Mouse (Mus musculus): Measurements from ENCODE around the gene Runx1. TPM values are rescaled to one million over a fixed set of nuclear protein-coding genes. Genes with fewer than 3 reads are reported as not detected.

Runx1 gene
- polyA plus RNA-seq, 1 experiment from 2014 or later = 4.9 TPM

GRCm38 (mm10) chr16:92856779-92857178 is 30.8 kb upstream of the Runx1 start:
- Histone ChIP-seq H3K9ac (replicated peaks) (no peak overlapping the region), H3K4me3 (replicated peaks) (no peak overlapping the region), H3K27me3 (no peaks in the 10 kb centered on the region; the same call in 1 of the 2 replicates), H3K4me1 (replicated peaks) (no peaks in the 10 kb centered on the region), H3K27ac (no peak overlapping the region), H3K9me3 (no peaks in the 10 kb centered on the region), H3K4me2 (no peak overlapping the region), H3K36me3 (no peaks in the 10 kb centered on the region)
- 42% methylated on average over 3 of the region's 3 CpGs for WGBS
- no peak for ATAC-seq (ENCODE audit: insufficient number of reproducible peaks, insufficient read depth, low FRiP score, low TSS enrichment, low read depth)

- no peaks in the 10 kb centered on the region for H3K9me3 ChIP-seq
- H3K4me2 ChIP-seq = no peak overlapping the region
- H3K36me3 ChIP-seq = no peaks in the 10 kb centered on the region
- no peaks in the 10 kb centered on the region for H3K27me3 ChIP-seq
- 92% methylated on average over 6 of the region's 6 CpGs for WGBS
- ATAC-seq (ENCODE audit: insufficient number of reproducible peaks, insufficient read depth, low FRiP score, low TSS enrichment, low read depth) = no peak
- H3K4me3 ChIP-seq (replicated peaks) = no peak overlapping the region
- no peak overlapping the region for H3K27ac ChIP-seq
- no peaks in the 10 kb centered on the region for H3K4me1 ChIP-seq (replicated peaks)
- no peak overlapping the region for H3K9ac ChIP-seq (replicated peaks)
These were observed 26.3 kb upstream of the Runx1 start for GRCm38 (mm10) chr16:92852276-92852675.

GRCm38 (mm10) chr16:92850416-92850815 is 24.5 kb upstream of the Runx1 start:
- no peaks in the 10 kb centered on the region for H3K9me3 ChIP-seq
- H3K4me3 ChIP-seq (replicated peaks) = no peak overlapping the region
- no peaks in the 10 kb centered on the region for H3K36me3 ChIP-seq
- H3K27me3 ChIP-seq = no peaks in the 10 kb centered on the region
- 74% methylated on average over 3 of the region's 3 CpGs for WGBS
- peaks cover 5% of the 10 kb centered on the region for H3K4me1 ChIP-seq (replicated peaks)
- no peak overlapping the region for H3K9ac ChIP-seq (replicated peaks)
- no peak overlapping the region for H3K27ac ChIP-seq
- no peak overlapping the region for H3K4me2 ChIP-seq
- ATAC-seq (ENCODE audit: insufficient number of reproducible peaks, insufficient read depth, low FRiP score, low TSS enrichment, low read depth) = no peak

- Histone ChIP-seq H3K36me3 (no peaks in the 10 kb centered on the region), H3K4me2 (no peak overlapping the region), H3K9me3 (no peaks in the 10 kb centered on the region), H3K27me3 (no peaks in the 10 kb centered on the region), H3K27ac (no peak overlapping the region), H3K4me1 (replicated peaks) (peaks cover 6% of the 10 kb centered on the region), H3K4me3 (replicated peaks) (no peak overlapping the region), H3K9ac (replicated peaks) (no peak overlapping the region)
- no peak for ATAC-seq (ENCODE audit: insufficient number of reproducible peaks, insufficient read depth, low FRiP score, low TSS enrichment, low read depth)
- 92% methylated on average over 3 of the region's 3 CpGs for WGBS
These were observed 21.9 kb upstream of the Runx1 start for GRCm38 (mm10) chr16:92847762-92848300.

- no peak for ATAC-seq (ENCODE audit: insufficient number of reproducible peaks, insufficient read depth, low FRiP score, low TSS enrichment, low read depth)
- no peaks in the 10 kb centered on the region for H3K27me3 ChIP-seq
- no peak overlapping the region for H3K9ac ChIP-seq (replicated peaks)
- H3K27ac ChIP-seq = no peak overlapping the region; the same call in 1 of the 2 replicates
- H3K4me1 ChIP-seq (replicated peaks) = peaks cover 6% of the 10 kb centered on the region
- H3K4me2 ChIP-seq = peak overlapping the region; percentile 31
- no peaks in the 10 kb centered on the region for H3K36me3 ChIP-seq
- H3K4me3 ChIP-seq (replicated peaks) = no peak overlapping the region
- WGBS = 50% methylated on average over 26 of the region's 26 CpGs
- no peaks in the 10 kb centered on the region for H3K9me3 ChIP-seq
These were observed 19.6 kb upstream of the Runx1 start for GRCm38 (mm10) chr16:92845244-92846225.

GRCm38 (mm10) chr16:92838709-92839108 is 12.8 kb upstream of the Runx1 start:
- no peaks in the 10 kb centered on the region for H3K27me3 ChIP-seq
- H3K9ac ChIP-seq (replicated peaks) = no peak overlapping the region
- no peak overlapping the region for H3K4me2 ChIP-seq
- no peaks in the 10 kb centered on the region for H3K36me3 ChIP-seq
- no peak overlapping the region for H3K27ac ChIP-seq
- no peaks in the 10 kb centered on the region for H3K9me3 ChIP-seq
- ATAC-seq (ENCODE audit: insufficient number of reproducible peaks, insufficient read depth, low FRiP score, low TSS enrichment, low read depth) = no peak
- H3K4me3 ChIP-seq (replicated peaks) = no peak overlapping the region
- no peaks in the 10 kb centered on the region for H3K4me1 ChIP-seq (replicated peaks)

- peaks cover 12% of the 10 kb centered on the region for H3K27me3 ChIP-seq
- no peak overlapping the region for H3K9ac ChIP-seq (replicated peaks)
- H3K36me3 ChIP-seq = no peaks in the 10 kb centered on the region
- no peak overlapping the region for H3K27ac ChIP-seq
- ATAC-seq (ENCODE audit: insufficient number of reproducible peaks, insufficient read depth, low FRiP score, low TSS enrichment, low read depth) = no peak
- H3K4me3 ChIP-seq (replicated peaks) = no peak overlapping the region
- WGBS = 84% methylated on average over 2 of the region's 2 CpGs
- no peaks in the 10 kb centered on the region for H3K9me3 ChIP-seq
- no peak overlapping the region for H3K4me2 ChIP-seq
- peaks cover 18% of the 10 kb centered on the region for H3K4me1 ChIP-seq (replicated peaks)
These were observed 5.4 kb upstream of the Runx1 start for GRCm38 (mm10) chr16:92831341-92831740.

GRCm38 (mm10) chr16:92830479-92830878 is 4.5 kb upstream of the Runx1 start:
- WGBS = 54% methylated on average over 14 of the region's 14 CpGs
- H3K36me3 ChIP-seq = no peaks in the 10 kb centered on the region
- peaks cover 12% of the 10 kb centered on the region for H3K27me3 ChIP-seq
- ATAC-seq (ENCODE audit: insufficient number of reproducible peaks, insufficient read depth, low FRiP score, low TSS enrichment, low read depth) = no peak
- H3K4me2 ChIP-seq = no peak overlapping the region
- peaks cover 18% of the 10 kb centered on the region for H3K4me1 ChIP-seq (replicated peaks)
- H3K9me3 ChIP-seq = no peaks in the 10 kb centered on the region
- no peak overlapping the region for H3K4me3 ChIP-seq (replicated peaks)
- H3K9ac ChIP-seq (replicated peaks) = no peak overlapping the region
- H3K27ac ChIP-seq = no peak overlapping the region

- Histone ChIP-seq H3K4me2 (no peak overlapping the region), H3K9ac (replicated peaks) (no peak overlapping the region), H3K4me1 (replicated peaks) (peaks cover 20% of the 10 kb centered on the region), H3K4me3 (replicated peaks) (no peak overlapping the region), H3K27me3 (peaks cover 12% of the 10 kb centered on the region), H3K9me3 (no peaks in the 10 kb centered on the region), H3K27ac (no peak overlapping the region), H3K36me3 (no peaks in the 10 kb centered on the region)
- no peak for ATAC-seq (ENCODE audit: insufficient number of reproducible peaks, insufficient read depth, low FRiP score, low TSS enrichment, low read depth)
- WGBS = 31% methylated on average over 8 of the region's 8 CpGs
These were observed 2.4 kb upstream of the Runx1 start for GRCm38 (mm10) chr16:92828308-92828862.

- no peak overlapping the region for H3K4me3 ChIP-seq (replicated peaks)
- no peaks in the 10 kb centered on the region for H3K9me3 ChIP-seq
- no peak for ATAC-seq (ENCODE audit: insufficient number of reproducible peaks, insufficient read depth, low FRiP score, low TSS enrichment, low read depth)
- WGBS = 54% methylated on average over 7 of the region's 7 CpGs
- no peak overlapping the region for H3K4me2 ChIP-seq
- no peak overlapping the region for H3K27ac ChIP-seq
- no peak overlapping the region for H3K9ac ChIP-seq (replicated peaks)
- H3K36me3 ChIP-seq = no peaks in the 10 kb centered on the region
- H3K27me3 ChIP-seq = peaks cover 16% of the 10 kb centered on the region
- H3K4me1 ChIP-seq (replicated peaks) = peaks cover 26% of the 10 kb centered on the region
These were observed 1.8 kb upstream of the Runx1 start for GRCm38 (mm10) chr16:92827663-92828307.

GRCm38 (mm10) chr16:92826683-92827082 is 734 bp upstream of the Runx1 start:
- no peaks in the 10 kb centered on the region for H3K9me3 ChIP-seq
- no peak for ATAC-seq (ENCODE audit: insufficient number of reproducible peaks, insufficient read depth, low FRiP score, low TSS enrichment, low read depth)
- peaks cover 34% of the 10 kb centered on the region for H3K4me1 ChIP-seq (replicated peaks)
- H3K4me2 ChIP-seq = no peak overlapping the region
- no peak overlapping the region for H3K4me3 ChIP-seq (replicated peaks)
- peaks cover 16% of the 10 kb centered on the region for H3K27me3 ChIP-seq
- H3K9ac ChIP-seq (replicated peaks) = no peak overlapping the region
- H3K27ac ChIP-seq = no peak overlapping the region
- no peaks in the 10 kb centered on the region for H3K36me3 ChIP-seq
- 93% methylated on average over 6 of the region's 6 CpGs for WGBS

Data from limb, embryonic 12.5 days (tissue).